Mouse (Mus musculus): ENCODE results near the gene Gm21891.
"Not testable (repeated sequence)": the region's sequence is repeated elsewhere in the genome, so short reads cannot be mapped to it uniquely, and the experiment has no call there.

GRCm38 (mm10) chrY:13133392-13133791, at the start of gene Gm21891:
- not testable (repeated sequence) for TF ChIP-seq CTCF, EP300 (IDR thresholded peaks at IDR 0.05; ENCODE audit: low read depth)

All from liver, postnatal 0 days (tissue).